Mouse (Mus musculus): ENCODE measurements around the gene Cit.

Cit gene

GRCm38 (mm10) chr5:116039706-116040105, 194.6 kb downstream of the Cit start:
- 41% methylated on average over 11 of the region's 11 CpGs for WGBS

- 77% methylated on average over 7 of the region's 7 CpGs for WGBS
Measured at GRCm38 (mm10) chr5:116042241-116042640, 197.2 kb downstream of the Cit start.

- 87% methylated on average over 8 of the region's 8 CpGs for WGBS
Measured at GRCm38 (mm10) chr5:116045581-116045980, 200.5 kb downstream of the Cit start.

GRCm38 (mm10) chr5:116046246-116046645, 201.2 kb downstream of the Cit start:
- 82% methylated on average over 4 of the region's 4 CpGs for WGBS

GRCm38 (mm10) chr5:116048321-116048720, 203.2 kb downstream of the Cit start:
- WGBS, result 83% methylated on average over 3 of the region's 3 CpGs

- WGBS, result 78% methylated on average over 4 of the region's 4 CpGs
Measured at GRCm38 (mm10) chr5:116049821-116050220, 204.7 kb downstream of the Cit start.

- WGBS, result 84% methylated on average over 5 of the region's 5 CpGs
Measured at GRCm38 (mm10) chr5:116052171-116052570, 207.1 kb downstream of the Cit start.

GRCm38 (mm10) chr5:116052826-116053225, 207.7 kb downstream of the Cit start:
- WGBS, result 56% methylated on average over 6 of the region's 6 CpGs
